Mouse (Mus musculus): ENCODE measurements around the gene Tmem53.

GRCm38 (mm10) chr4:117229590-117229989 is 22.2 kb upstream of the Tmem53 start:
- no peak for TF ChIP-seq CTCF (IDR thresholded peaks at IDR 0.05; ENCODE audit: low read depth)
- TF ChIP-seq EP300 (optimal IDR thresholded peaks at IDR 0.05), result no peak
